Mouse (Mus musculus): ENCODE data around the gene Olfr266.

GRCm38 (mm10) chr3:106785130-106785529, 41.0 kb downstream of the Olfr266 start:
- no peak for TF ChIP-seq CTCF (IDR thresholded peaks at IDR 0.05; ENCODE audit: low read depth, low read length)
- TF ChIP-seq GATA1 (IDR thresholded peaks at IDR 0.05; ENCODE audit: borderline replicate concordance, low read length) = no peak
- no peak for TF ChIP-seq GATA2 (IDR thresholded peaks at IDR 0.05; ENCODE audit: borderline replicate concordance, low read depth, low read length)
- TF ChIP-seq POLR2AphosphoS5 (IDR thresholded peaks at IDR 0.05; ENCODE audit: insufficient replicate concordance, low read depth, low read length) = no peak
- no peak for TF ChIP-seq TAL1 (conservative IDR thresholded peaks at IDR 0.05; ENCODE audit: low read depth, low read length)
